Mouse (Mus musculus) forebrain, embryonic 10.5 days (tissue): Measurements from ENCODE around the gene Rasl10b. TPM values are rescaled to one million over a fixed set of nuclear protein-coding genes. Genes with fewer than 3 reads are reported as not detected.

ENCODE experiments used
- DNase-seq: peaks from one replicate; pipeline ENCODE4 v3.0.0-alpha.2; 2017; ENCODE audit warnings: low spot score; ENCODE audit errors: extremely low spot score
- H3K27ac ChIP-seq: fragments of 300-500 bp; sonication (generic); 2 replicates; pipeline ENCODE4 v1.5.1; 2016; ENCODE audit warnings: mild to moderate bottlenecking
- H3K27me3 ChIP-seq: fragments of 300-500 bp; sonication (generic); 2 replicates; pipeline ENCODE4 v1.6.1; 2016; ENCODE audit warnings: mild to moderate bottlenecking; ENCODE audit not compliant: poor library complexity, severe bottlenecking
- H3K36me3 ChIP-seq: fragments of 300-500 bp; sonication (generic); replicated peaks from 2 replicates; pipeline ENCODE4 v1.6.1; 2016; ENCODE audit warnings: mild to moderate bottlenecking, moderate library complexity
- H3K4me1 ChIP-seq: fragments of 300-500 bp; sonication (generic); 2 replicates; pipeline ENCODE4 v1.6.1; 2016
- H3K4me3 ChIP-seq: fragments of 300-500 bp; sonication (generic); 2 replicates; pipeline ENCODE4 v1.5.1; 2016; ENCODE audit warnings: mild to moderate bottlenecking, moderate library complexity
- H3K9me3 ChIP-seq: fragments of 300-500 bp; sonication (generic); 2 replicates; pipeline ENCODE4 v1.6.1; 2016; ENCODE audit warnings: mild to moderate bottlenecking, moderate library complexity
- WGBS: fragments of 180-500 bp; shearing (Covaris S2); methylation state at CpG from one replicate; pipeline ENCODE4 v1.1.7; 2016; 5-methylcytosine and 5-hydroxymethylcytosine counted together
- polyA plus RNA-seq: library from polyadenylated mRNA; unstranded; fragments of >200 nt; fragmentation: Nextera tagmentation; extraction: Ambion mirVana; gene quantifications from 2 replicates; pipeline ENCODE4 v1.2.1, GENCODE M21; 2016

The Rasl10b gene
- polyA plus RNA-seq, result 2.7 and 3.1 TPM in 2 replicates

DNA sequence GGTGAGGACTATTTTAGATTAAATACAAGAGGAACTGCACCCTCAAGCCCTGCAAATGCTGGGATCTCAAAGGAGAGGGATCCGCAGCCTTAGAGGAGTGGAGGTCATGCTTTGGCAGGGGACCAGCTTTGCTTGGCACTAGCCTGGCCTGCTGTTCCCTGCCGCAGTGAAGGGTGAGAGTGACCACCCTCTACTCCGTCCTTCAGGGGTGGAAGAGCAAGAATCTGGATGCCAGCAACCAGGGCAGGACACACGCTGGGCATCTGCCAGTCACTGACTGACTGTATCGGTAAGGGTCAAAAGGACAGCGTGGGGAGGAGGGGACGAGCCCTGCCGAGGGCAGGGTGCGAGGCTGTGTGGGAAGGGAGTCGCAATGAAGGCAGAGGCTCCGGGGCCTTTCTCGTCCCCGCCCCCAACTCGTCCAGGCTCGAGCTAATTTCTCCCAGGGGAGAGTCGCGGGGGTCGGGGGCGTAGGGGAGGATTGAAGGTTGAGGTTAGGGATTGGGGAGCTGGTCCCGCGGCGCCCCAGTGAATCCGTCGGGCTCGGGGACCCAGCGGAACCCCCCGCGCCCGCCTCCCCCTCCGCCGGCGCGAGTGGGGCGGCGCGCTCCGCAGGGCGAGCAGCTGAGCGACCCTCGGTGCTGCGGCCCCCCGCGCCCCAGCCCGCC, at the start of gene Rasl10b:
TSS of gene Rasl10b (plus strand) at position 51 of the 668 bp plus-strand sequence.
- 2% methylated on average over 43 of the region's 44 CpGs for WGBS
- H3K4me1 ChIP-seq, result peaks cover 22% of the 10 kb centered on the region
- H3K36me3 ChIP-seq, result peaks cover 5% of the 10 kb centered on the region
- peaks cover 53% of the 10 kb centered on the region for H3K27me3 ChIP-seq
- peak; percentile 41 for DNase-seq
- no peaks in the 10 kb centered on the region for H3K9me3 ChIP-seq
- H3K4me3 ChIP-seq, result peak within 1 kb of the TSS; percentile 85
- peak within 1 kb of the TSS; percentile 88 for H3K27ac ChIP-seq

DNA sequence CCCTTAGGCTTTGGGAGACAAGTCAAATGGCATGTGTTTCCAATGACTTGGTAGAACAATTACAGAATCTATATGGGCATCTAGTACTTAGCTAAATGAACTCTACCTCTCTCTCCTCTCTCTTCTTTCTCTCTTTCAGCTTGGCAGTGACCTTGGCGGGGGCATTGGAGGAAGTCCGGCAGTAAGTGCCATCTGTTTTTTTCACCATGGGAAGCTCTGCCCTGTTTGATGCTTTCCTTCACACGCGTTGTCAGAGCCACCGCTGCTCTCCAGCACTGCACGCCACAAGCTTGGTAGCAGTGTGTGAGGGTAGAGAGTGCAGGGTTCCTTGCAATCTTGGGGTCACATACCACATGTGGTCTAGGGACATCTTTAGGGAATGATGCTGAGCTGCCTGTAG, 44.3 kb upstream of the Rasl10b start:
- no peak for DNase-seq
- peaks cover 61% of the 10 kb centered on the region for H3K36me3 ChIP-seq

DNA sequence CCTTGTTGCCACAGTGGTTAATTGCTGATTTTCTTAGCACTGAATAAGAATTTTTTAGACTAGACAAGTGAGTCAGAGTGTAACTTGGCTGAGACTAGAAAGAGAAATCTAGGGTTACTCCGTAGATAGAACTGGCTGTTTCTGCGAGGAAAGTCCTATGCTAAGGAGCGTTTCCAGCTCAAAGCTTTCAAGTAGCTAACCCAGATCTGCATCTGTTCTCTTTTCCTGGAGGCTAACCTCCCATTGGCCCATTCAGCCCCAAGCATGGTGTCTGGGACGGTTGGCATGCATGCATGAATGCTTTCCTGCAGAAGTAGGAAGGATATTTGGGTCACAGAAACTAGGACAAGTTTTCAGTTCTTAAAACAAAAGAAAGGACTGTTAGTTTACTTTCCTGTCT, 37.7 kb upstream of the Rasl10b start:
- DNase-seq, result no peak
- peaks cover 89% of the 10 kb centered on the region for H3K36me3 ChIP-seq
- no peaks in the 10 kb centered on the region for H3K9me3 ChIP-seq
- H3K27ac ChIP-seq, result no peak overlapping the region
- H3K4me1 ChIP-seq, result no peaks in the 10 kb centered on the region
- H3K27me3 ChIP-seq, result no peaks in the 10 kb centered on the region
- no peak overlapping the region for H3K4me3 ChIP-seq
- 93% methylated on average over 4 of the region's 4 CpGs for WGBS

More for the DNA sequence above, 44.3 kb upstream of the Rasl10b start:
- Histone ChIP-seq H3K4me3 (no peak overlapping the region), H3K4me1 (no peaks in the 10 kb centered on the region), H3K27ac (no peak overlapping the region), H3K9me3 (no peaks in the 10 kb centered on the region), H3K27me3 (no peaks in the 10 kb centered on the region)
- 99% methylated on average over 6 of the region's 6 CpGs for WGBS

DNA sequence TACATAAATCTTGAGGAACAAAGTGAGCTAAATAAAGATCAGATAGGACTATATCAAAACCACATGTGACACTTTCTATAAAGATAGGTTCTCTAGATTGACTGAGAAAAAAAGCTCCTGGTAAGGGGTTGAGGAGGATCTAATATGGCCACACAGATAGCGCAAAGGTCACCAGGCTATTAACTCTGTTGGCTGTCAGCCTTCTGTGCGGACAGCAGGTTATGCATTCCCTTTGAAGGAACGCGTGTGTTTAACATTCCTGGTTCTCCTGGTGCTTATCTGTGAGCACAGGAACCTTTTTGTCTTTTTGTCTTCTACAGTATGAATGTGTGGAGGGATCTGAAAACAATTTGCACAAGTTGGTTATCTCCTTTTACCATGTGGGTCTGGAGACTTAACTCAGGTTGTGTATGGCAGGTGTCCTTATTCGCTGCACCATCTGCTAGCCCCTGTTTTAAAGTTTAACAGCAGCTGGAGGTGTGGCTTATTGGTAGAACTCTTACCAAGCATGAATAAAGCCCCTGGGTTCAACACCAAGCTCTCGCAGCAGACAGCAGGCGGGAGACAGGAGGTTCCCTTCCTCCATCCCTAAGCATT, 29.1 kb upstream of the Rasl10b start:
- no peak for DNase-seq
- Histone ChIP-seq H3K36me3 (peaks cover 45% of the 10 kb centered on the region), H3K27ac (no peak overlapping the region), H3K4me1 (peaks cover 11% of the 10 kb centered on the region), H3K27me3 (peaks cover 14% of the 10 kb centered on the region; the same call in 1 of the 2 replicates), H3K9me3 (no peaks in the 10 kb centered on the region), H3K4me3 (no peak overlapping the region)
- 93% methylated on average over 7 of the region's 7 CpGs for WGBS

DNA sequence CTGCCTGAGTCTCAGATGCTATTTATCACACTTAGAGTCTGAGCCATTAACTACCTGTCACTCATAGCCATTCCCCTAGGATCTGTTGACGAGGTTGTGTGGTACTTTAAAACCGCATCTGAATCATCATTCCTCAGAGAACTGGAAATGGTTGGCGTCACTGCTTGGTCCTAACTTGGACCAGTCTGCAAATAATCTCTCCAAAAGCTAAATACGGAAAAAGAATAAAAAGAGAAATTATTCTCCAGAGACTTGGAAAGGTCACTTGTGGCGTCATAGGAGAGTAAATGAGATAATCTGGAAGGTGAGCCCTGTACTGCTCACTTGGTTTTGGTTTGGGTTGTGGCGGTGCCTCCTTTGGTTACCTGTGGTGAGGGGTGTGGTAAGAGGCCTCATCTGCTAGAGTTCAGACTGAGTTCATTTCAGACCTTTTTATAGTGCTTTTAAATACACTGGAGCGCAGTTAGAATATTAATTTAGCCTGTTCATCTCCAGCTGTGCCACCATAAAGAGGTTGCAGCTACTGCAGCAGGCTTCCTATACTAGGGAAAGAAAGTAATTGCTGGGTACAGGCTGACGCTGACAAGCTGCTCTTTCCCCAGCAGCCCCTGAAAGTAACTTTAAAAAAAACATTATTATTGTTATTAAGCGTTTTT, 25.9 kb upstream of the Rasl10b start:
- no peak overlapping the region for H3K4me3 ChIP-seq
- no peaks in the 10 kb centered on the region for H3K9me3 ChIP-seq
- H3K36me3 ChIP-seq, result peaks cover 17% of the 10 kb centered on the region
- 76% methylated on average over 9 of the region's 9 CpGs for WGBS
- H3K27me3 ChIP-seq, result peaks cover 14% of the 10 kb centered on the region; the same call in 1 of the 2 replicates
- no peak overlapping the region for H3K27ac ChIP-seq
- no peak for DNase-seq
- H3K4me1 ChIP-seq, result peaks cover 11% of the 10 kb centered on the region

DNA sequence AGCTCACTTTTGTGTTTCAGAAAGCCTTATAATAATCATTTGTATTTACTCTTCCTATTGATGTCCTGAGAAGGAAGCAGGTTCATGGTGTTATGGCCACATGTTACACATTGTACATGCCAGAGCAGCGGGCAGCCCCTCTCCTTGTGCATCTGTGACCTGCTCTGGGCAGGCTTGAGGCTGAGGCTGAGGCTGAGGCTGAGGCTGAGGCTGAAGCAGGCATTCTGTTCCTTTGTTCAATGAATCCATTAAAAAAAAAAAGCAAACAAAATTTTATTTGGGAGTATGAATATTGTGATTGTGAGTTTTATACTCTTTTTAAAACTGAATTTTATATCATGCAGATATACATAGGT, 25.4 kb upstream of the Rasl10b start:
- Histone ChIP-seq H3K36me3 (peaks cover 18% of the 10 kb centered on the region), H3K9me3 (no peaks in the 10 kb centered on the region), H3K27me3 (peaks cover 14% of the 10 kb centered on the region; the same call in 1 of the 2 replicates), H3K4me3 (no peak overlapping the region), H3K4me1 (peaks cover 11% of the 10 kb centered on the region), H3K27ac (no peak overlapping the region)
- DNase-seq, result no peak
- 84% methylated on average over 1 of the region's 1 CpGs for WGBS

DNA sequence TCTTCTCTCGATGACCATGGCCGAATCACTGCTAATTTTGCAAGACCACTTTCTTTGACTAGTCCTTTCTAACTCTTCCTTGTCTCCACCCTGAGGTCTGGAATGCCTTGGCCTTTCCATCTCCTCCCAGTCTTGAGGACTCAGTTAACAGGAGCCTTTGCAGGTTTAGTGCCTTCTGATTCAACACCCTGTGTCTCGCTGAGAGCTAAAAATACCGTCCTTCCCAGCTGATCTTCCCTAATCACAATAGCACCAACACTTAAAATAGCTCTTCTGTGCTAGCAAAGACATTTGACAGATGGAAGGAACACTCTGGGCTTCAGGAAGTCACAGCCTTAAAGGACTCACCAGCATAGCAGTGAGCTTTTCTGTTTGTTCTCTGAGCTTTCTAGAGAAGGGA, 15.9 kb upstream of the Rasl10b start:
- Histone ChIP-seq H3K9me3 (no peaks in the 10 kb centered on the region), H3K27ac (no peak overlapping the region), H3K4me1 (peaks cover 15% of the 10 kb centered on the region), H3K27me3 (no peaks in the 10 kb centered on the region), H3K36me3 (peaks cover 69% of the 10 kb centered on the region), H3K4me3 (no peak overlapping the region)
- DNase-seq, result no peak
- 93% methylated on average over 4 of the region's 4 CpGs for WGBS

DNA sequence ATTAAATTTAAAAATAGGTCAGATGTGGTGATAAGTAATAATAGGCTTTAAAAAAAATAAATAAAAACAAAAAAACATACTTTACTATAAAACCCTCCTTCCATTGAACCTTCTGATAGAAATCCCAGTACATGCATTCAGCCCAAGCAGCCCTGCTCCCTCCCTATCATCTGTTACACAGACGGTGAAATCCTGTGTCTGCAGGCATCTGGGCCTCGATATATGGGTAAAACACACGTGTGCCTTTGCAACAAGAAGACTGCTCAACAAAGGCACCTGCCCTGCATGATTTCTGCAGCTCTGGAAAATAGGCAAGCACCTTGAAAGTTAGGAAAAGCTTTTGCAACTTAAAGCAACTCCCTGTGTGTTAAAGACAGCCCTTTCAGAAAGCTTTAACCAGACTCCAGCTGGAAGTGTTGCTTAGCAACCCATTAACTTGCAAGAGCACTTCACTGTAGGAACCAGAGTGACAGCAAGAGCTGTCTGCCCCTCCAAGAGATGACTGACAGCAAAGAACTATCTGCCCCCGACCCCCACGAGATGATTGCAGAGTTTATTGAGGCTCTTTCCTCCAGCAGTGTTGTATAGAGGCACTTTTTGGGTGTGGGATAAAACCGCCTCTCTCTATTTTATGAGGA, 14.0 kb upstream of the Rasl10b start:
- H3K4me1 ChIP-seq, result peaks cover 15% of the 10 kb centered on the region
- no peak overlapping the region for H3K27ac ChIP-seq
- no peak for DNase-seq
- H3K4me3 ChIP-seq, result no peak overlapping the region
- WGBS, result 40% methylated on average over 6 of the region's 6 CpGs
- H3K36me3 ChIP-seq, result peaks cover 67% of the 10 kb centered on the region
- no peaks in the 10 kb centered on the region for H3K9me3 ChIP-seq
- H3K27me3 ChIP-seq, result no peaks in the 10 kb centered on the region

DNA sequence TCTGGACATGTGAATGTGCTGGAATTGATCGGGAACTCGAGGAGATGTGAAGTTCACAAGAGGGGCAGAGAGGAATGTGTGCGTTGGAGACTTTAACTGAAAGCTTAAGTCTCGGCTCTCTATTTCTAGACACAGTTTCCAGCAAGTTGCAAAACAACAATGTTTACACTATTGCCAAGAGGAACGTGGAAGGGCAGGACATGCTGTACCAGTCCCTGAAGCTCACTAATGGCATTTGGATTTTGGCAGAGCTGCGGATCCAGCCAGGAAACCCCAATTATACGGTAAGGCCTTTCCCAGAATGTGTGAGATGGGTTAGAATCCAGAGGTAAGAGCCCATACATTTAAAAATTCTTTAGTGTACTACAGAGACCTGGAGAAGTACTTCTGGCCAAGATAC, 11.3 kb upstream of the Rasl10b start:
- peaks cover 52% of the 10 kb centered on the region for H3K36me3 ChIP-seq
- WGBS, result 94% methylated on average over 7 of the region's 7 CpGs
- H3K27ac ChIP-seq, result no peak overlapping the region
- no peaks in the 10 kb centered on the region for H3K27me3 ChIP-seq
- no peaks in the 10 kb centered on the region for H3K9me3 ChIP-seq
- H3K4me1 ChIP-seq, result peaks cover 15% of the 10 kb centered on the region
- no peak overlapping the region for H3K4me3 ChIP-seq
- DNase-seq, result no peak

DNA sequence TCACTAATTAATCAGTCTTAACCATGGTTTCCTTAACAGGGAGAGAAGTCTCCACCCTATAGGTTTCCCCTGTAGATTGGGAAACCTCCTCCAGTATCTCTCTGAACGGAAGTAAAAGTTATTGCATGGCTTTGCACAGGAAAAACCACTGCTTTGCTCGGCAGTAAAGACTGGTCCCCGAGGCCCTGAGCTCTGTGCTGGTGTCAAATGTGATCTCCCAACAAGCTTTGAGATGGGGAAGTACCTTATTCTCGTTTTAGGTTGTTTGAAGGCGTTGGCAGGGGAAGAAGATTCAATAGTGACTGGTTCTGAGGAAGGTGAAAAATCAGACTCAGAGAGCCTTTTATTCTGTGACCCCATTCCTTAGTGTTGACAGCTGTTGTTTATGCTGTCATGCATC, 10.2 kb upstream of the Rasl10b start:
- 88% methylated on average over 5 of the region's 5 CpGs for WGBS
- Histone ChIP-seq H3K36me3 (peaks cover 52% of the 10 kb centered on the region), H3K4me3 (no peak overlapping the region), H3K27ac (no peak overlapping the region), H3K9me3 (no peaks in the 10 kb centered on the region), H3K4me1 (peaks cover 15% of the 10 kb centered on the region), H3K27me3 (no peaks in the 10 kb centered on the region)
- no peak for DNase-seq

DNA sequence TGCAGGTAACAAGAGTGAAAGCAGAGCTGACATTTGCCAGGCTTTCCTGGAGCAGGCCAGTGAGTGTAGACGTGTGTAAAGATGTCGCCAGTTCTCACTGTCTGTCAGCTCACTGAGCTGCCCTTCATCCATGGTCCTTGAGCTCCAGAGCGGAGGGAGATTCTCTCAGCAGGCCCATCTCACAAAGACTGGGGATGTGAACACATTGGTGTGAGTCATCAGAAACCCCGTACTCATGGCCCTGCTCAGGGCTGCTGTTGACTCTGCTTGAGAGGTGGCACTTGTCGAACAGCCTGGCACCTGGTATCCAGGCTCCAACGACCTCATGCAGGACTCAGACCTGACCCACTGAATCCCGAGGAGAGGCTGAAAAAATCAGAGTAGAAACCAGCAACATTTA, 5.2 kb upstream of the Rasl10b start:
- no peak overlapping the region for H3K27ac ChIP-seq
- WGBS, result 88% methylated on average over 7 of the region's 7 CpGs
- H3K27me3 ChIP-seq, result peaks cover 13% of the 10 kb centered on the region
- H3K4me3 ChIP-seq, result no peak overlapping the region
- no peak for DNase-seq
- peaks cover 5% of the 10 kb centered on the region for H3K4me1 ChIP-seq
- peaks cover 37% of the 10 kb centered on the region for H3K36me3 ChIP-seq
- H3K9me3 ChIP-seq, result no peaks in the 10 kb centered on the region

DNA sequence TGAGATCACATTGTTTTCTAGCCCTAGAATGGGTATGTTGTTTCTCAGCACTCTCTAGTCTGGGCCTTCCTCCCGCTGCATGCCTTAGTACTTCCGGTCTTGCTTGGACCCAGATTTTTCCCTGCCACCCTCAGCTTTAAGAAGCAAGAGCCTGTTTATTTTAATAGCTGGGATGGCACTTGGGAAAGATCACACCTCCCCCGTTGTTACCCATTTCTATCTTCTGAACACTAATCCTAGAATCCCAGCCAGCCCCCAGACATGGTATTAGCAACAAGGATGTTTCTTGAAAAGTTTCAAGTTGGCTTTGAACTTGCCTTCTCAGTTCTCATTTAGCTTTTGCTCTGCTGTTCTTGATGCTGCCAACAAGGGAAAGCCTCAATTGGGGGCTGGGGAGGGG, 2.5 kb upstream of the Rasl10b start:
- WGBS, result 71% methylated on average over 3 of the region's 3 CpGs
- DNase-seq, result no peak

DNA sequence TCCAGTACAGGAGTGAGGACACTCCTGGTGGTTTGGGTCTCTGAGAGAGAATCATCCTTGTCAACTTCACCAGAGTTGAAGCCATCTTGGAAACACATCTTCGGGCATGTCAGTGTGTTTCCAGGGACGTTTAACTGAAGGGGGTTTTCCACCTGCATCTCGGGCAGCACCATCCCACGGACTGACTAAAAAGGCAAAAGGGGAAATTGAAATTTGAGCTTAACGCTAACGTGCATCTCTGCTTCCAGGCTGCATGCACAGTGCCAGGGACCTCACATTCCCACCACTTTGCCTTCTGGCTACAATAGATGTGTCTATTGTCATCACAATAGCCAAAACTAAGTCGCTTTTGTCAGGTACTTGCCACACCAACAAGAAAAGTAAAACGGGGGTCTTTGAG, 695 bp upstream of the Rasl10b start:
- Histone ChIP-seq H3K36me3 (peaks cover 14% of the 10 kb centered on the region), H3K4me1 (peaks cover 22% of the 10 kb centered on the region), H3K27ac (no peak overlapping the region), H3K9me3 (no peaks in the 10 kb centered on the region), H3K27me3 (peaks cover 49% of the 10 kb centered on the region), H3K4me3 (no peak overlapping the region)
- 52% methylated on average over 8 of the region's 8 CpGs for WGBS
- DNase-seq, result no peak

More for the DNA sequence above, 2.5 kb upstream of the Rasl10b start:
- H3K27me3 ChIP-seq, result peaks cover 32% of the 10 kb centered on the region
- H3K4me1 ChIP-seq, result peaks cover 22% of the 10 kb centered on the region
- no peaks in the 10 kb centered on the region for H3K9me3 ChIP-seq
- H3K27ac ChIP-seq, result no peak overlapping the region
- peaks cover 26% of the 10 kb centered on the region for H3K36me3 ChIP-seq
- no peak overlapping the region for H3K4me3 ChIP-seq
